Mouse (Mus musculus): ENCODE measurements at regions not wholly inside any gene's neighbourhood (a gene's known extent, or its start where the extent isn't known, plus 50 kb on each side); places are given as distances from the start of the nearest gene placed in this dataset.
"Not testable (repeated sequence)": the region's sequence is repeated elsewhere in the genome, so short reads cannot be mapped to it uniquely, and the experiment has no call there.

GRCm38 (mm10) chr13:58663316-58663715 is 52.6 kb upstream of the Slc28a3 start:
- Histone ChIP-seq H3K4me2 (replicated peaks; ENCODE audit: low read depth, low read length) (no peak overlapping the region), H3K9ac (replicated peaks; ENCODE audit: low read depth, low read length) (no peak overlapping the region), H3K27me3 (ENCODE audit: control insufficient read depth, insufficient read depth, low read length) (no peaks in the 10 kb centered on the region), H3K4me1 (ENCODE audit: control insufficient read depth, insufficient read depth, low read length) (no peaks in the 10 kb centered on the region), H3K9me3 (ENCODE audit: control insufficient read depth, low read depth, low read length) (no peaks in the 10 kb centered on the region), H3K36me3 (ENCODE audit: control insufficient read depth, insufficient read depth, low read length) (no peaks in the 10 kb centered on the region), H3K4me3 (ENCODE audit: low read depth, low read length) (no peak overlapping the region), H3K27ac (ENCODE audit: low read length) (no peak overlapping the region)
- 68% methylated on average over 4 of the region's 4 CpGs for WGBS
- no peak for ATAC-seq (ENCODE audit: insufficient number of reproducible peaks, insufficient read depth, low FRiP score, low read depth)

GRCm38 (mm10) chr13:58668664-58669063 is 58.0 kb upstream of the Slc28a3 start:
- Histone ChIP-seq H3K27me3 (ENCODE audit: control insufficient read depth, insufficient read depth, low read length) (no peaks in the 10 kb centered on the region), H3K9ac (replicated peaks; ENCODE audit: low read depth, low read length) (no peak overlapping the region), H3K4me3 (ENCODE audit: low read depth, low read length) (no peak overlapping the region), H3K27ac (ENCODE audit: low read length) (no peak overlapping the region), H3K4me2 (replicated peaks; ENCODE audit: low read depth, low read length) (0 out of 2 replicates have a peak overlapping the region, but pooled peaks have one; percentile 12), H3K4me1 (ENCODE audit: control insufficient read depth, insufficient read depth, low read length) (peaks cover 8% of the 10 kb centered on the region; the same call in 1 of the 2 replicates), H3K36me3 (ENCODE audit: control insufficient read depth, insufficient read depth, low read length) (no peaks in the 10 kb centered on the region), H3K9me3 (ENCODE audit: control insufficient read depth, low read depth, low read length) (no peaks in the 10 kb centered on the region)
- no peak for ATAC-seq (ENCODE audit: insufficient number of reproducible peaks, insufficient read depth, low FRiP score, low read depth)
- 62% methylated on average over 21 of the region's 21 CpGs for WGBS

DNA sequence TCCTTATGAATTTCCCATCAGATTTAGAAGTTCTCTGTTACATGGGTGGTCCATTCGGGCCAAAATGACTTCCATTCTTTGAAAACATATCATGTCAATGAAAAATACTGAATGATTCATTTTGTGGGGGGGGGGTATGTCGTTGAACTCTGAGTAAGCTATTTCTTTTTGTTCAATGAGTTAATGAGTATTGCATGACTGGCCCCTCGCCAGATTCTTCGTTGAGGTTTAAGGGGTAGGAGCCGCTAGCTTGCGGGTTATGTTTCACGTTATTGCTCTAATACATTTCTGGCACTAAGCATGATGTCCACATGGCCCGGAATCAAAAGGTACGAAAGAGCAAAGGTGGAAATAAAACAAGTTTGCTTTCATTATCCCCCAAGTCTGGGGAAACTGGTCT is 59.5 kb upstream of the Slc28a3 start:
- no peak overlapping the region for H3K9ac ChIP-seq (replicated peaks; ENCODE audit: low read depth, low read length)
- ATAC-seq (ENCODE audit: insufficient number of reproducible peaks, insufficient read depth, low FRiP score, low read depth) = no peak
- WGBS = 39% methylated on average over 9 of the region's 9 CpGs

DNA sequence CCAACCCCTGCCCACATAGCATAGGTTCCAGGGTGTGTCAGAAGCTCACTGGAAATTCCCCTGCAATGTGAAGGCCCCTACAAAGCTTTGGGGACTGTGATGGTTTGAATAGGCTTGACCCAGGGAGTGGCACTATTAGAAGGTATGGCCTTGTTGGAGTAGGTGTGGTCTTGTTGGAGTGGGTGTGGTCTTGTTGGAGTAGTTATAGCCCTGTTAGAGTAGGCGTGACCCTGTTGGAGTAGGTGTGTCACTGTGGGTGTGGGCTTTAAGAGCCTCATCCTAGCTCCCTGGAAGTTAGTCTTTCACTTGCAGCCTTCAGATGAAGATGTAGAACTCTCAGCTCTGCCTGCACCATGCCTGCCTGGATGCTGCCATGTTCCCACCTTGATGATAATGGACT is 64.9 kb upstream of the Slc28a3 start:
- H3K4me2 ChIP-seq (replicated peaks; ENCODE audit: low read depth, low read length); H3K27ac ChIP-seq (ENCODE audit: low read length); H3K27me3 ChIP-seq (ENCODE audit: control insufficient read depth, insufficient read depth, low read length); H3K4me3 ChIP-seq (ENCODE audit: low read depth, low read length); ATAC-seq (ENCODE audit: insufficient number of reproducible peaks, insufficient read depth, low FRiP score, low read depth); H3K4me1 ChIP-seq (ENCODE audit: control insufficient read depth, insufficient read depth, low read length); H3K36me3 ChIP-seq (ENCODE audit: control insufficient read depth, insufficient read depth, low read length); H3K9me3 ChIP-seq (ENCODE audit: control insufficient read depth, low read depth, low read length); H3K9ac ChIP-seq (replicated peaks; ENCODE audit: low read depth, low read length): not testable (repeated sequence)
- WGBS = 96% methylated on average over 1 of the region's 1 CpGs

More for the DNA sequence above, 59.5 kb upstream of the Slc28a3 start:
- no peaks in the 10 kb centered on the region for H3K36me3 ChIP-seq (ENCODE audit: control insufficient read depth, insufficient read depth, low read length)
- H3K27me3 ChIP-seq (ENCODE audit: control insufficient read depth, insufficient read depth, low read length) = no peaks in the 10 kb centered on the region
- peaks cover 8% of the 10 kb centered on the region; the same call in 1 of the 2 replicates for H3K4me1 ChIP-seq (ENCODE audit: control insufficient read depth, insufficient read depth, low read length)
- no peak overlapping the region for H3K4me3 ChIP-seq (ENCODE audit: low read depth, low read length)
- no peak overlapping the region for H3K4me2 ChIP-seq (replicated peaks; ENCODE audit: low read depth, low read length)
- H3K9me3 ChIP-seq (ENCODE audit: control insufficient read depth, low read depth, low read length) = no peaks in the 10 kb centered on the region
- no peak overlapping the region for H3K27ac ChIP-seq (ENCODE audit: low read length)

DNA sequence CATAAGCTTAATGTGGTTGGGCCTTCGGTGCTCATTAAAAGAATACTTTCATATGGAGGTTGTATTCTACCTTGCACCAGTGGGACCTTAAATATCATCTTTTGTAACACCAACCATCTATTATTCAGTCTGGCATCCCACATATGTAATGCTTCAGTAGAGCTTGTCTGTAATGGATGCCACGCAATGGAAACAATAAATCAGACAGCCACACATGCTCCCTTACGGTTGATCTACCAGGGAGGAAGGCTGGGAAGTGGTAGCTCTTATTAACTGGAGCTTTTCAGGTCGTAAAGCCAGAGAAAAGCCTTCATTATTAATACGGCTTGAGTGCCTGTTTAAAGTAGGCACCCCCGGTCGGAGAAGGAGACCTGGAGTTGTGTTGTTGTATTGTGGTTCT is 66.8 kb upstream of the Slc28a3 start:
- Histone ChIP-seq H3K36me3 (ENCODE audit: control insufficient read depth, insufficient read depth, low read length) (no peaks in the 10 kb centered on the region), H3K4me1 (ENCODE audit: control insufficient read depth, insufficient read depth, low read length) (no peaks in the 10 kb centered on the region), H3K27me3 (ENCODE audit: control insufficient read depth, insufficient read depth, low read length) (no peaks in the 10 kb centered on the region), H3K27ac (ENCODE audit: low read length) (no peak overlapping the region), H3K9ac (replicated peaks; ENCODE audit: low read depth, low read length) (no peak overlapping the region), H3K4me3 (ENCODE audit: low read depth, low read length) (no peak overlapping the region), H3K9me3 (ENCODE audit: control insufficient read depth, low read depth, low read length) (no peaks in the 10 kb centered on the region), H3K4me2 (replicated peaks; ENCODE audit: low read depth, low read length) (no peak overlapping the region)
- no peak for ATAC-seq (ENCODE audit: insufficient number of reproducible peaks, insufficient read depth, low FRiP score, low read depth)
- 78% methylated on average over 7 of the region's 7 CpGs for WGBS

GRCm38 (mm10) chr13:58679663-58680062 is 69.0 kb upstream of the Slc28a3 start:
- H3K4me1 ChIP-seq (ENCODE audit: control insufficient read depth, insufficient read depth, low read length) = no peaks in the 10 kb centered on the region
- H3K36me3 ChIP-seq (ENCODE audit: control insufficient read depth, insufficient read depth, low read length) = no peaks in the 10 kb centered on the region
- H3K9me3 ChIP-seq (ENCODE audit: control insufficient read depth, low read depth, low read length) = no peaks in the 10 kb centered on the region
- ATAC-seq (ENCODE audit: insufficient number of reproducible peaks, insufficient read depth, low FRiP score, low read depth) = no peak
- H3K27ac ChIP-seq (ENCODE audit: low read length) = no peak overlapping the region
- no peak overlapping the region for H3K9ac ChIP-seq (replicated peaks; ENCODE audit: low read depth, low read length)
- WGBS = 75% methylated on average over 6 of the region's 6 CpGs
- no peak overlapping the region for H3K4me3 ChIP-seq (ENCODE audit: low read depth, low read length)
- no peak overlapping the region for H3K4me2 ChIP-seq (replicated peaks; ENCODE audit: low read depth, low read length)
- H3K27me3 ChIP-seq (ENCODE audit: control insufficient read depth, insufficient read depth, low read length) = no peaks in the 10 kb centered on the region

DNA sequence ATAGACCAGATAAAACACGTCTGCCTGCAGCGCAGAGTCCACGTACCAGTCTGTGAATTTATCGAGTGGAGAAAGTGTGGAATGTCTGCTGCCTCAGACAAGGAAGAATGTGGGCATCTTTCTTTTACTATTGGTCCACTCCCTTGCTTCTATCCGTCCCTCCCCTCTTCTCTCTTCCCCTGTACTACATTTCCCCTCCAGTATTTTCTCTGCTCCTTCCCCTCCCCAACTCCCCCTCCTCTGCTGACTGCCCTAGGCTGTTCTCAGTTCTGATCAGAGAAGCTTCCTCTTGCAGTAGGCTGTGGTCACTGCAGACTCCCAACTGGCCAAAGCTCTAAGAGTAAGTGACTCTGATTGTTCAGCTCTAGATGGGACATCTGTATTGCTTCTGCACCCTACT is 76.1 kb upstream of the Slc28a3 start:
- no peak overlapping the region for H3K4me2 ChIP-seq (replicated peaks; ENCODE audit: low read depth, low read length)
- ATAC-seq (ENCODE audit: insufficient number of reproducible peaks, insufficient read depth, low FRiP score, low read depth) = no peak
- H3K4me1 ChIP-seq (ENCODE audit: control insufficient read depth, insufficient read depth, low read length) = no peaks in the 10 kb centered on the region
- no peaks in the 10 kb centered on the region for H3K9me3 ChIP-seq (ENCODE audit: control insufficient read depth, low read depth, low read length)
- no peaks in the 10 kb centered on the region for H3K27me3 ChIP-seq (ENCODE audit: control insufficient read depth, insufficient read depth, low read length)
- H3K36me3 ChIP-seq (ENCODE audit: control insufficient read depth, insufficient read depth, low read length) = no peaks in the 10 kb centered on the region
- no peak overlapping the region for H3K9ac ChIP-seq (replicated peaks; ENCODE audit: low read depth, low read length)
- H3K27ac ChIP-seq (ENCODE audit: low read length) = no peak overlapping the region
- 65% methylated on average over 5 of the region's 5 CpGs for WGBS
- no peak overlapping the region for H3K4me3 ChIP-seq (ENCODE audit: low read depth, low read length)

DNA sequence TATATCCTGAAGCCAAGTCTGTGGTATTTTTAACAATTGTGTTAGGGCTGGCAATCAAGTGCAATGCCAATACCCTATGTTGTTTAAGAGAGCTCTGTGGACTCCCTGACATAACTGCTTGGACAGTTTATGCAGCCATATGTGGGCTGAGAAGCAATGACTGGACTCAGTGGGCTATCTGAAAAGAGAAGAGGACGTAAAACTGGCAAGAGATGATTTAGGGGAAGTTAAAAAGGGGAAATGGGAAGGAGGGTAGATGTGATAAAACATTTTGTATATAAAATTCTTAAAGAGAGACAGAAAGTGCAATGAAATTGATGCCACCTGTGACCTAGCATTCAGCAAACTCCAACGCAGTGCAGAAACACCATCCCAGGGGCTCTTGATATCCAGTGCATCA is 76.9 kb upstream of the Slc28a3 start:
- Histone ChIP-seq H3K27ac (ENCODE audit: low read length) (no peak overlapping the region), H3K4me2 (replicated peaks; ENCODE audit: low read depth, low read length) (no peak overlapping the region), H3K9me3 (ENCODE audit: control insufficient read depth, low read depth, low read length) (no peaks in the 10 kb centered on the region), H3K9ac (replicated peaks; ENCODE audit: low read depth, low read length) (no peak overlapping the region), H3K36me3 (ENCODE audit: control insufficient read depth, insufficient read depth, low read length) (no peaks in the 10 kb centered on the region), H3K27me3 (ENCODE audit: control insufficient read depth, insufficient read depth, low read length) (no peaks in the 10 kb centered on the region), H3K4me3 (ENCODE audit: low read depth, low read length) (no peak overlapping the region), H3K4me1 (ENCODE audit: control insufficient read depth, insufficient read depth, low read length) (no peaks in the 10 kb centered on the region)
- 57% methylated on average over 2 of the region's 2 CpGs for WGBS
- no peak for ATAC-seq (ENCODE audit: insufficient number of reproducible peaks, insufficient read depth, low FRiP score, low read depth)

DNA sequence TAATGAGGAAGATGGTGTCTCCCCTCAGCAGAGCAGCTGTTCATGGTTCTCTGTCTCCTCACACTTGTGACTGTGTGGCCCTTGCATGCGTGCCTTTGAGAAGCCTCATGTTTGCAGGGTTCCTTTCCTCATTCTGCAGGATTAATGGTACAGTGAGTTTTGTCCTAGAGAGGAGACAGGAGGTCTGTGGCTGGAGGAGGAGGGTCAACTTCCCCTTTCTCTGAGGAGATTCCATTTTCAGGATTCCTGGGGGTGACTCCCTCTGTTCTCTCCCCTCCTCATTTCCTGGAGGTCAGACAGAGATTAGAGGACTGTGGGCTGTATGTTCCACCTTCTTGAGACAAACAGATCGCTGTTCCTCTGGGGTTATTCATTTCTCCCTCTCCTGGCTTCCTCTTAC is 77.6 kb upstream of the Slc28a3 start:
- Histone ChIP-seq H3K9ac (replicated peaks; ENCODE audit: low read depth, low read length) (no peak overlapping the region), H3K27me3 (ENCODE audit: control insufficient read depth, insufficient read depth, low read length) (no peaks in the 10 kb centered on the region), H3K27ac (ENCODE audit: low read length) (no peak overlapping the region), H3K4me2 (replicated peaks; ENCODE audit: low read depth, low read length) (no peak overlapping the region), H3K4me3 (ENCODE audit: low read depth, low read length) (no peak overlapping the region), H3K36me3 (ENCODE audit: control insufficient read depth, insufficient read depth, low read length) (no peaks in the 10 kb centered on the region), H3K9me3 (ENCODE audit: control insufficient read depth, low read depth, low read length) (no peaks in the 10 kb centered on the region), H3K4me1 (ENCODE audit: control insufficient read depth, insufficient read depth, low read length) (no peaks in the 10 kb centered on the region)
- no peak for ATAC-seq (ENCODE audit: insufficient number of reproducible peaks, insufficient read depth, low FRiP score, low read depth)
- 52% methylated on average over 2 of the region's 2 CpGs for WGBS
